Mouse (Mus musculus) liver, postnatal 0 days (tissue): ENCODE measurements around the gene Zfp935. TPM values are rescaled to one million over a fixed set of nuclear protein-coding genes. Genes with fewer than 3 reads are reported as not detected.
"Not testable (repeated sequence)": the region's sequence is repeated elsewhere in the genome, so short reads cannot be mapped to it uniquely, and the experiment has no call there.

Source experiments
- ATAC-seq: fragments of 200-750 bp; cut with Nextera tagmentation; 2 replicates; pipeline ENCODE4 v1.8.0; 2017; ENCODE audit warnings: mild to moderate bottlenecking, moderate library complexity
- DNase-seq: peaks from one replicate; pipeline ENCODE4 v3.0.0-alpha.2; 2016
- H3K27ac ChIP-seq: fragments of 300-500 bp; sonication (generic); 2 replicates; pipeline ENCODE4 v1.5.1; 2014; ENCODE audit warnings: antibody characterized with exemption, moderate library complexity, mild to moderate bottlenecking, low read depth
- H3K27me3 ChIP-seq: fragments of 300-500 bp; sonication (generic); 2 replicates; pipeline ENCODE4 v1.6.1; 2014; ENCODE audit warnings: low read length, control low read depth, mixed read lengths; ENCODE audit not compliant: insufficient read depth
- H3K36me3 ChIP-seq: fragments of 300-500 bp; sonication (generic); replicated peaks from 2 replicates; pipeline ENCODE4 v1.6.1; 2014; ENCODE audit warnings: mild to moderate bottlenecking, control low read depth, low read length, moderate library complexity, mixed read lengths; ENCODE audit not compliant: insufficient read depth
- H3K4me1 ChIP-seq: fragments of 300-500 bp; sonication (generic); 2 replicates; pipeline ENCODE4 v1.6.1; 2014; ENCODE audit warnings: antibody characterized with exemption, mild to moderate bottlenecking, control low read depth; ENCODE audit not compliant: insufficient read depth
- H3K4me2 ChIP-seq: fragments of 300-500 bp; sonication (generic); 2 replicates; pipeline ENCODE4 v1.6.1; 2014; ENCODE audit warnings: low read depth, mild to moderate bottlenecking, low read length, moderate library complexity, mixed read lengths
- H3K4me3 ChIP-seq: fragments of 300-500 bp; sonication (generic); 2 replicates; pipeline ENCODE4 v1.5.1; 2014; ENCODE audit warnings: low read depth, low read length
- H3K9ac ChIP-seq: fragments of 300-500 bp; sonication (generic); replicated peaks from 2 replicates; pipeline ENCODE4 v1.6.1; 2014; ENCODE audit warnings: mild to moderate bottlenecking, moderate library complexity
- H3K9me3 ChIP-seq: fragments of 300-500 bp; sonication (generic); 2 replicates; pipeline ENCODE4 v1.6.1; 2016; ENCODE audit warnings: mild to moderate bottlenecking, control low read depth, low read length, mixed read lengths
- CTCF ChIP-seq: sonication (generic); IDR thresholded peaks from 2 replicates; pipeline ENCODE4 v1.5.1; 2016; ENCODE audit warnings: antibody characterized with exemption, low read depth
- WGBS: fragments of 180-500 bp; shearing (Covaris S2); extraction: QIAGEN DNeasy Blood & Tissue Kit; methylation state at CpG from one replicate; pipeline ENCODE4 v1.1.7; 2014; ENCODE audit not compliant: insufficient replicate concordance; 5-methylcytosine and 5-hydroxymethylcytosine counted together
- polyA plus RNA-seq: library from polyadenylated mRNA; unstranded; fragments of >200 nt; fragmentation: Nextera tagmentation; extraction: Ambion mirVana; gene quantifications from 2 replicates; pipeline ENCODE4 v1.2.1, GENCODE M21; 2015

Zfp935 gene
- 0.66 TPM in 1 of 2 replicates, not detected in the other for polyA plus RNA-seq

- H3K4me1 ChIP-seq, H3K9me3 ChIP-seq, H3K27ac ChIP-seq, H3K27me3 ChIP-seq, H3K36me3 ChIP-seq: not testable (repeated sequence)
- peak within 1 kb of the TSS; percentile 52 for H3K4me3 ChIP-seq
- peak within 1 kb of the TSS; percentile 54; the same call in 1 of the 2 replicates for H3K4me2 ChIP-seq
- ATAC-seq (peak; percentile 40; the same call in 1 of the 2 replicates), DNase-seq (peak; percentile 14)
- 4% methylated on average over 25 of the region's 27 CpGs for WGBS
- peak within 1 kb of the TSS; percentile 57 for H3K9ac ChIP-seq
Measured at GRCm38 (mm10) chr13:62558189-62559110, at the start of gene Zfp935. Gene Zfp935 (minus strand): TSS chr13:62558511.

- not testable (repeated sequence) for DNase-seq, H3K36me3 ChIP-seq, H3K27ac ChIP-seq, ATAC-seq, H3K4me1 ChIP-seq, H3K4me3 ChIP-seq, H3K9me3 ChIP-seq, H3K9ac ChIP-seq, H3K4me2 ChIP-seq, H3K27me3 ChIP-seq
- 79% methylated on average over 2 of the region's 6 CpGs for WGBS
Measured at GRCm38 (mm10) chr13:62571099-62571498, 12.8 kb upstream of the Zfp935 start, which contains the start of gene Zfp934. Gene Zfp934 (minus strand): TSS chr13:62571199.

GRCm38 (mm10) chr13:62561696-62562095 is 3.4 kb upstream of the Zfp935 start:
- H3K36me3 ChIP-seq, H3K9ac ChIP-seq, H3K27me3 ChIP-seq, H3K27ac ChIP-seq, H3K9me3 ChIP-seq, H3K4me3 ChIP-seq, DNase-seq, H3K4me2 ChIP-seq, H3K4me1 ChIP-seq, ATAC-seq: not testable (repeated sequence)
- TF ChIP-seq CTCF: peak; percentile 20; the same call in 1 of the 2 replicates
- WGBS: 15% methylated on average over 1 of the region's 1 CpGs

- DNase-seq, H3K27me3 ChIP-seq, H3K4me3 ChIP-seq, H3K9me3 ChIP-seq, ATAC-seq, H3K4me1 ChIP-seq, H3K9ac ChIP-seq, H3K27ac ChIP-seq, H3K4me2 ChIP-seq, H3K36me3 ChIP-seq: not testable (repeated sequence)
Measured at GRCm38 (mm10) chr13:62530129-62530528, 28.2 kb downstream of the Zfp935 start.

- H3K4me3 ChIP-seq, H3K36me3 ChIP-seq, H3K4me1 ChIP-seq, H3K27ac ChIP-seq, DNase-seq, ATAC-seq, H3K9ac ChIP-seq, H3K4me2 ChIP-seq, H3K9me3 ChIP-seq, H3K27me3 ChIP-seq: not testable (repeated sequence)
- 76% methylated on average over 1 of the region's 1 CpGs for WGBS
Measured at GRCm38 (mm10) chr13:62510641-62511420, 47.5 kb downstream of the Zfp935 start.

- ATAC-seq, H3K9ac ChIP-seq, H3K4me2 ChIP-seq, H3K4me3 ChIP-seq, H3K27me3 ChIP-seq, H3K27ac ChIP-seq, DNase-seq, H3K36me3 ChIP-seq, H3K9me3 ChIP-seq, H3K4me1 ChIP-seq: not testable (repeated sequence)
- WGBS: 81% methylated on average over 8 of the region's 8 CpGs
Measured at GRCm38 (mm10) chr13:62472661-62473060, 85.7 kb downstream of the Zfp935 start.
